Comparison of ENCODE assay signal across 15 mouse cellular contexts in genomic region chr16:7062512-7062911, GRCm38 (mm10).
"Had no signal": no experiment of that assay in that cellular context is flagged by ENCODE, and none has a peak within 500 bp of the region (broad histone marks: within the 10 kb centered on the region; RNA-seq: fewer than 3 reads in every experiment).

No protein-coding gene starts in this region.

- H3K27ac ChIP-seq: lung, embryonic 15.5 days; macrophage; midbrain, embryonic 13.5 days; midbrain, embryonic 15.5 days; neural tube, embryonic 12.5 days; stomach, embryonic 15.5 days; stomach, postnatal 0 days had no signal

- H3K27me3 ChIP-seq: lung, embryonic 15.5 days; megakaryocyte, embryonic 14.5 days; midbrain, embryonic 13.5 days; midbrain, embryonic 15.5 days; neural tube, embryonic 12.5 days; stomach, embryonic 15.5 days had no signal

- H3K4me1 ChIP-seq: lung, embryonic 15.5 days; megakaryocyte, embryonic 14.5 days; midbrain, embryonic 15.5 days; neural tube, embryonic 12.5 days; stomach, embryonic 15.5 days had no signal

- DNase-seq: lung, adult 2 months; lung, postnatal 14 days; lung, postnatal 36 days; right cerebral cortex, postnatal 14 days; thymus, adult 2 months; thymus, postnatal 25 days; thymus, postnatal 4 days had no signal

- H3K4me3 ChIP-seq: lung, embryonic 15.5 days; midbrain, embryonic 13.5 days; midbrain, embryonic 15.5 days; neural tube, embryonic 12.5 days; stomach, embryonic 15.5 days had no signal
